Mouse (Mus musculus) G1E (cell line): ENCODE data around the gene Fam222b. TPM values are rescaled to one million over a fixed set of nuclear protein-coding genes. Genes with fewer than 3 reads are reported as not detected.
A peak's percentile ranks its signal among the peaks of the same experiment; 100 is the strongest.

Source experiments
- ATAC-seq: 2 replicates; pipeline ENCODE4 v1.8.0; 2016; ENCODE audit warnings: mild to moderate bottlenecking; ENCODE audit not compliant: insufficient number of reproducible peaks, poor library complexity, low FRiP score, severe bottlenecking; ENCODE audit errors: extremely low read depth
- DNase-seq: peaks from one replicate; pipeline ENCODE4 v3.0.0; 2012; ENCODE audit warnings: low spot score
- H3K27me3 ChIP-seq: 2 replicates; pipeline ENCODE4 v1.6.1; 2012; ENCODE audit warnings: mild to moderate bottlenecking, low read length, inconsistent platforms; ENCODE audit not compliant: insufficient read depth
- H3K36me3 ChIP-seq: replicated peaks from 2 replicates; pipeline ENCODE3; 2012; ENCODE audit warnings: mild to moderate bottlenecking, inconsistent platforms
- H3K4me1 ChIP-seq: 2 replicates; pipeline ENCODE4 v1.6.1; 2012; ENCODE audit warnings: low read depth, low read length, inconsistent platforms, mixed read lengths; ENCODE audit not compliant: insufficient read depth
- H3K4me3 ChIP-seq: 2 replicates; pipeline ENCODE4 v1.5.1; 2012; ENCODE audit warnings: low read depth, mild to moderate bottlenecking, inconsistent platforms, low read length, moderate library complexity, mixed read lengths
- H3K9me3 ChIP-seq: replicated peaks from 2 replicates; pipeline ENCODE4 v1.6.1; 2012; ENCODE audit warnings: inconsistent platforms
- CTCF ChIP-seq: IDR thresholded peaks from 2 replicates; pipeline ENCODE4 v1.5.1; 2012; ENCODE audit warnings: low read depth, low read length, inconsistent platforms, mixed read lengths
- GATA1 ChIP-seq: IDR thresholded peaks from 2 replicates; pipeline ENCODE4 v1.6.1; 2012; ENCODE audit warnings: borderline replicate concordance, low read length, inconsistent platforms, mixed read lengths
- GATA2 ChIP-seq: IDR thresholded peaks from 2 replicates; pipeline ENCODE4 v1.6.1; 2012; ENCODE audit warnings: low read depth, low read length, inconsistent platforms, borderline replicate concordance
- POLR2AphosphoS5 ChIP-seq: IDR thresholded peaks from 2 replicates; pipeline ENCODE4 v1.6.1; 2012; ENCODE audit warnings: low read depth, low read length, inconsistent platforms; ENCODE audit not compliant: insufficient replicate concordance
- TAL1 ChIP-seq: conservative IDR thresholded peaks from 2 replicates; pipeline ENCODE4 v1.6.1; 2012; ENCODE audit warnings: low read depth, low read length, inconsistent platforms, mixed read lengths
- polyA plus RNA-seq: library from polyadenylated mRNA; stranded (reverse); fragments of >175 nt; gene quantifications from 2 replicates; pipeline ENCODE4 v1.2.3, GENCODE M21; 2012
- total RNA-seq, 2 experiments: library from RNA; stranded (forward) in 1 of 2; stranded (reverse) in 1 of 2; fragments of 200-1000 nt in 1 of 2; fragments of >200 nt in 1 of 2; fragmentation: Nextera tagmentation in 1 of 2; gene quantifications; 2 replicates each; pipeline ENCODE4 v1.2.3; 2014 to 2017

Fam222b gene
- total and polyA plus RNA-seq, 3 experiments = 1.5 to 28.9 (median 18.1) TPM

- Histone ChIP-seq H3K4me3 (no peak overlapping the region), H3K4me1 (peaks cover 31% of the 10 kb centered on the region), H3K36me3 (peaks cover 94% of the 10 kb centered on the region), H3K27me3 (no peaks in the 10 kb centered on the region), H3K9me3 (no peaks in the 10 kb centered on the region)
- ATAC-seq = no peak
- TF ChIP-seq GATA1 (no peak), POLR2AphosphoS5 (no peak), GATA2 (no peak), CTCF (no peak), TAL1 (no peak)
- DNase-seq = no peak
Observed at GRCm38 (mm10) chr11:78153778-78154177, 59.3 kb downstream of the Fam222b start.

GRCm38 (mm10) chr11:78155674-78156073 lies 61.2 kb downstream of the Fam222b start:
- no peak for ATAC-seq
- H3K36me3 ChIP-seq = peaks cover 96% of the 10 kb centered on the region
- no peak for TF ChIP-seq POLR2AphosphoS5
- no peak for TF ChIP-seq CTCF
- H3K4me1 ChIP-seq = peaks cover 50% of the 10 kb centered on the region
- no peak for DNase-seq
- H3K4me3 ChIP-seq = no peak overlapping the region
- no peaks in the 10 kb centered on the region for H3K9me3 ChIP-seq
- no peaks in the 10 kb centered on the region for H3K27me3 ChIP-seq

- no peak for DNase-seq
- TF ChIP-seq POLR2AphosphoS5 = no peak
- TF ChIP-seq GATA2 = no peak
- TF ChIP-seq GATA1 = no peak
- TF ChIP-seq TAL1 = no peak
- TF ChIP-seq CTCF = no peak
- H3K9me3 ChIP-seq = no peaks in the 10 kb centered on the region
- H3K4me3 ChIP-seq = no peak overlapping the region
- no peaks in the 10 kb centered on the region for H3K27me3 ChIP-seq
- ATAC-seq = no peak
- H3K36me3 ChIP-seq = peaks cover 96% of the 10 kb centered on the region
- H3K4me1 ChIP-seq = peaks cover 55% of the 10 kb centered on the region
Observed at GRCm38 (mm10) chr11:78156156-78156699, 61.8 kb downstream of the Fam222b start.

- DNase-seq = peak; percentile 65
- Histone ChIP-seq H3K27me3 (no peaks in the 10 kb centered on the region), H3K4me1 (peaks cover 76% of the 10 kb centered on the region), H3K4me3 (no peak overlapping the region), H3K36me3 (peaks cover 99% of the 10 kb centered on the region), H3K9me3 (no peaks in the 10 kb centered on the region)
- peak; percentile 99 for TF ChIP-seq CTCF
- no peak for TF ChIP-seq GATA2
- no peak for TF ChIP-seq TAL1
- TF ChIP-seq POLR2AphosphoS5 = no peak
- no peak for TF ChIP-seq GATA1
- ATAC-seq = peak; percentile 60; the same call in 1 of the 2 replicates
Observed at GRCm38 (mm10) chr11:78159096-78159495, 64.6 kb downstream of the Fam222b start.

- no peak for ATAC-seq
- DNase-seq = no peak
- Histone ChIP-seq H3K27me3 (no peaks in the 10 kb centered on the region), H3K9me3 (no peaks in the 10 kb centered on the region), H3K36me3 (peaks cover 97% of the 10 kb centered on the region), H3K4me1 (peaks cover 76% of the 10 kb centered on the region), H3K4me3 (peak overlapping the region; percentile 28; the same call in 1 of the 2 replicates)
- TF ChIP-seq GATA1 (no peak), TAL1 (no peak), GATA2 (no peak), CTCF (no peak), POLR2AphosphoS5 (no peak)
Observed at GRCm38 (mm10) chr11:78159557-78159956, 65.1 kb downstream of the Fam222b start.

- Histone ChIP-seq H3K36me3 (peaks cover 91% of the 10 kb centered on the region), H3K4me3 (no peak overlapping the region; the same call in 1 of the 2 replicates), H3K27me3 (no peaks in the 10 kb centered on the region), H3K9me3 (no peaks in the 10 kb centered on the region), H3K4me1 (peaks cover 75% of the 10 kb centered on the region)
- DNase-seq (no peak), ATAC-seq (no peak)
- TF ChIP-seq CTCF = no peak
- TF ChIP-seq POLR2AphosphoS5 = no peak
- no peak for TF ChIP-seq TAL1
- no peak for TF ChIP-seq GATA1
- TF ChIP-seq GATA2 = no peak
Observed at GRCm38 (mm10) chr11:78160171-78160570, 65.7 kb downstream of the Fam222b start.

GRCm38 (mm10) chr11:78160675-78161074 lies 66.2 kb downstream of the Fam222b start:
- TF ChIP-seq TAL1 (no peak), CTCF (no peak), GATA2 (no peak), GATA1 (no peak), POLR2AphosphoS5 (no peak)
- no peak overlapping the region for H3K4me3 ChIP-seq
- DNase-seq = no peak
- H3K4me1 ChIP-seq = peaks cover 78% of the 10 kb centered on the region
- no peaks in the 10 kb centered on the region for H3K27me3 ChIP-seq
- H3K36me3 ChIP-seq = peaks cover 86% of the 10 kb centered on the region
- ATAC-seq = no peak
- H3K9me3 ChIP-seq = no peaks in the 10 kb centered on the region
